Mouse (Mus musculus): Measurements from ENCODE around the gene Gm3594. TPM values are rescaled to one million over a fixed set of nuclear protein-coding genes. Genes with fewer than 3 reads are reported as not detected.
"Not testable (repeated sequence)": the region's sequence is repeated elsewhere in the genome, so short reads cannot be mapped to it uniquely, and the experiment has no call there.

Gm3594 gene
- not detected for total RNA-seq (2021)
- long read RNA-seq, experiment 1, result 0 reads
- long read RNA-seq, experiment 2, result 0 reads

DNA sequence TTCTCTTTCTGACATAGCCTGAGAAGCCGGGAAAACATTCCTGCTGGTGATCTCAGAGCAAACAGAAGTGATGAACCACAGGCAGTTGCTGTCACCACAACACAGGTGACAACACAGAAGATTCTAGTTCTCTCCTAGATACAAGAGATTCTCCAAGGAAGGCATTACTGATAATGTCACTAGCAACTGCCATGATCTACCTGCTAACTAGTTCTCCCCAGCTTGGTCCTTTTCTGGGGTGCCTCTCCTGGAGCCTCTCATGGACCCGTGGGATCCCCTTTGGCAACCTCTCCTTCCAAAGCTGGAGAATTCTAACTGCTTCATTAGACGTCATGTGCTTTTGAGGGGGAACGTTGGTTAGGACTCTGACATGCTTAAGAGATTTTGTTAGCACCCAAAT is at the start of gene Gm3594:
Gene Gm3594, minus strand, starts transcription at position 101 of the 400 bp plus-strand sequence.
- not testable (repeated sequence) for DNase-seq

GRCm38 (mm10) chr14:6486331-6486730 is 41.9 kb upstream of the Gm3594 start:
- DNase-seq, result not testable (repeated sequence)

DNA sequence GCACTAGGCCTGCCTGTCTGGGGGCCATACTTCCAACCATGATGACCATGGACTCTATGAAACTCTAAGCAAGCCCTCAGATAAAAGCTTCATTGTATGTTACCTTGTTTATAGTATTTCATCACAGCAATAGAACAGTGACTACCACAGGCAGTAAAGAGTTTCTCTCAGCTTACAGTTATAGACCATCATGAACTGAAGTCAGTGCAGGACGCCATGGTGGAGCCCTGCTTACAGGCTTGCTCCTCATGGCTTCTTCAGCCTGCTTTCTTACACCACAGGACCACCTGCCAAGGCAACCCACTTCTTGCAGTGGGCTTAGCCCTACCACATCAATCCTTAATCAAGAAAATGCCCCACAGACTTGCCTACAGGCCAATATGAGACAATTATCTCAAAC is 41.1 kb upstream of the Gm3594 start:
- not testable (repeated sequence) for DNase-seq

DNA sequence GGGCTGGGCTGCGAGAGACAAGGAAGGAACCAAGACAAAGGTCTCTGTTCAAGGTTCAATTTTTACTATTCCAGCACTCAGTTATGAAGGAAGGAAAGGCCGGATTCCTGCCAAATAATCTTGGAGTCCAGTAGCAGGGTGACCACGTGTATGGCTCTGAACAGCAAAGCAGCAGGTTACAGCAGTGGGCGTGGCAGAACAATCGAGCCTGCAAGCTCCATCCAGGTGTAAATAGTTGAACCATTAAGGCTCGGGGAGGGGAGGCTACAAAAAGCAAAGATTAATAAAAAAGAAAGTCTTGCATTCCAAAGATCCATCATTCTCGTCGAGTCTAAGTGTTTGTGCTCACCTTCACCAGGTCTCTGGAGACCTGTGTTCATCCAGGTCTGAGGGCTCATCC is 37.7 kb upstream of the Gm3594 start:
- not testable (repeated sequence) for DNase-seq

DNA sequence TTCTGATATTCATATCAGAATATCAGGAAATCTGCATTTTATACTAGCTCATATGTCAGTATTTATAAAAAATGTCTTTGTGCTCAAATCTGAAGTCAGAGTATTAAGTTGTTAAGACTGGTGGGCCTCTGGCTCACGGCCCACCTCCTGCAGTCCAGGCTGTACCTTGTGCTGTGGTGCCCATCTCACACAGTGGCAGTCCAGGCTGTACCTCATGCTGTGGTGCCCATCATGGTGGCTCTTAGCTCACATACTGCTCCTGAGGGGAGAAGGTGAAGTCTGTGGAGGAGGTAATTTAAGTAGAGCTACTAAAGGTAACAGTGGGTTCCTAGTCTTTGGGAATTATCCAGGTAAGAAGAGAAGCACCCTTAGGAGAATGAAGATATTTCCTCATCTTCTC is 27.4 kb upstream of the Gm3594 start:
- not testable (repeated sequence) for DNase-seq

- peak in 1 of 2 experiments; percentile 0 for DNase-seq
These were observed 3.6 kb downstream of the Gm3594 start for GRCm38 (mm10) chr14:6440774-6441173.

DNA sequence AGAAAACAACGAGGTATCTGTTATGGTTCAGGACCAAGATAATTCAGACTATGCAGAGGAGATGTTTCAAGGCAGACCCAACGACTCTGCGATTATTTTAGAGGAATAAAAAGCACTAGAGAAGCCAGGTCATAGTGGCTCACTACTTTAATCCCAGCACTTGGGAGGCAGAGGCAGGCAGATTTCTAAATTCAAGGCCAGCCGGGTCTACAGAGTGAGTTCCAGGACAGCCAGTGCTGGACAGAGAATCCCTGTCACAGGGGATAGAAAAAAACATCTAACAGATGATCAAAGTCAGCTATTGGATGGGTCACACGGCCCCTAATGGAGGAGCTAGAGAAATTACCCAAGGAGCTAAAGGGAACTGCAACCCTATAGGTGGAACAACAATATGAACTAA is 4.2 kb downstream of the Gm3594 start:
- DNase-seq, result peak in 1 of 2 experiments; percentile 0

- DNase-seq, result peak; percentile 5 to 11
These were observed 17.6 kb downstream of the Gm3594 start for GRCm38 (mm10) chr14:6426766-6427165.

DNA sequence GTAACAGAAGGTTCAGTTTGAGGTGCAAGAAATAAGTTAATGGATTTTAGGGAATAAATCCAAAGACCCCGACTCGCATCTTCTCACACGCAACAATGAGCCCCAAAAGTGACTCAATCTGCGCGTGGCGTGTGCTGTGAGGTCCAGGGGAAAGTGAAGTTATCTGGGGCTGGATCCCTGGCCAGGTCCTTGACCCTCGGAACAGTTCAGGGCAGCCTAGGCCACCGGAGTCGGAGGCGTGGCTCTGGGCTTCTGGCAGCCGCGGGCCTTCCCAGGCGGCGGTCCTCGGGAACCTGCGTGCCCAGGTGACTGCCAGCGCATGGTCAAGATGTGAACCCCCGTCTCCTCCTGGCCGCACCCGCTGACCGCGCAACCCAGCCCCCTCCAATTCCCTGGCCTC is 18.1 kb downstream of the Gm3594 start:
- DNase-seq, result peak in 1 of 2 experiments; percentile 0

- DNase-seq, result not testable (repeated sequence)
These were observed 32.0 kb downstream of the Gm3594 start, which contains the start of gene Gm3591 for GRCm38 (mm10) chr14:6412382-6412781. TSS of gene Gm3591 (minus strand) at chr14:6412482.

DNA sequence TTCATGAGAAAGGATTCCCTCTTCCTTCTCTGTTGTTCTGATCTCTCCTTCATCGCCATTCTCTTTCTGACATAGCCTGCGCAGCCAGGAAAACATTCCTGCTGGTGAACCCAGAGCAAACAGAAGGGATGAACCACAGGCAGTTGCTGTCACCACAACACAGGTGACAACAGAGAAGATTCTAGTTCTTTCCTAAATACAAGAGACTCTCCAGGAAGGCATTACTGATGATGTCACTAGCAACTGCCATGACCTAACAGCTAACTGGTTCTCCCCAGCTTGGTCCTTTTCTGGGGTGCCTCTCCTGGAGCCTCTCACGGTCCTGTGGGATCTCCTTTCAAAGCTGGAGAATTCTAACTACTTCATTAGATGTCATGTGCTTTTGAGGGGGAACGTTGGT is 54.2 kb downstream of the Gm3594 start, which contains the start of gene Gm16440:
Gene Gm16440, minus strand, starts transcription at position 101 of the 400 bp plus-strand sequence.
- DNase-seq, result not testable (repeated sequence)

Other genes starting within 250 kb of the Gm3594 start
- not detected for gene Gm21560, start 225.3 kb downstream of the Gm3594 start, total RNA-seq (2021)
- gene Gm3411, start 157.4 kb downstream of the Gm3594 start, total RNA-seq (2021), result under 1 TPM in 1 of 2 experiments, not detected in 1; 0.23 TPM
- gene Gm21103, start 139.8 kb downstream of the Gm3594 start, total RNA-seq (2021), result not detected
- not detected for gene Gm3618, start 100.9 kb downstream of the Gm3594 start, total RNA-seq (2021)
- not detected for gene Gm16440, start 54.3 kb downstream of the Gm3594 start, total RNA-seq (2021)
- gene Gm3591, start 32.1 kb downstream of the Gm3594 start, total RNA-seq (2021), result under 1 TPM in 1 of 2 experiments, not detected in 1; 0.16 TPM
- not detected for gene Gm8356, start 92.7 kb upstream of the Gm3594 start, total RNA-seq (2021)
- under 1 TPM in 1 of 2 experiments, not detected in 1; 0.30 TPM for gene Gm3629, start 146.0 kb upstream of the Gm3594 start, total RNA-seq (2021)
- gene Gm3460, start 177.8 kb upstream of the Gm3594 start, total RNA-seq (2021), result not detected
- not detected for gene Gm10251, start 239.6 kb upstream of the Gm3594 start, total RNA-seq (2021)

All from adrenal gland, postnatal 36 days (tissue).